10 mouse cellular contexts compared by ENCODE assay signal in genomic region chr2:92391116-92391515, GRCm38 (mm10). TPM values are rescaled to one million over a fixed set of nuclear protein-coding genes. Genes with fewer than 3 reads are reported as not detected.
A peak's percentile ranks its signal among the peaks of the same experiment; 100 is the strongest.
DNase-seq lines count a peak whose midpoint lies in the region; ATAC-seq and TF ChIP-seq lines count a peak whose summit lies in the region.
"Had no signal": no experiment of that assay in that cellular context is flagged by ENCODE, and none has a peak within 500 bp of the region (broad histone marks: within the 10 kb centered on the region; RNA-seq: fewer than 3 reads in every experiment).

No protein-coding gene starts in this region.

- WGBS in forebrain, embryonic 16.5 days: 71% methylated on average over 8 of the region's 8 CpGs
- WGBS in neural tube, embryonic 13.5 days: 93% methylated on average over 8 of the region's 8 CpGs

- TF ChIP-seq CTCF in layer of hippocampus, adult 2 months (conservative IDR thresholded peaks at IDR 0.05): no peak

- H3K4me2 ChIP-seq in forebrain, embryonic 16.5 days (ENCODE audit: low read length): peak overlapping the region; percentile 55; the same call in 1 of the 2 replicates
- H3K4me2 ChIP-seq in neural tube, embryonic 13.5 days: peak overlapping the region; percentile 78

- peaks cover 7% of the 10 kb centered on the region for H3K36me3 ChIP-seq in forebrain, embryonic 16.5 days (ENCODE audit: control insufficient read depth, insufficient read depth)
- peaks cover 16% of the 10 kb centered on the region for H3K36me3 ChIP-seq in neural tube, embryonic 13.5 days
- H3K36me3 ChIP-seq: heart, embryonic 15.5 days had no signal

- no peaks in the 10 kb centered on the region for H3K9me3 ChIP-seq in forebrain, embryonic 16.5 days (ENCODE audit: control insufficient read depth, low read length)
- H3K9me3 ChIP-seq in neural tube, embryonic 13.5 days: no peaks in the 10 kb centered on the region
- H3K9me3 ChIP-seq: heart, embryonic 15.5 days; megakaryocyte, embryonic 14.5 days had no signal

- peak overlapping the region; percentile 36 for H3K4me3 ChIP-seq in layer of hippocampus, adult 2 months
- no peak overlapping the region for H3K4me3 ChIP-seq in forebrain, embryonic 16.5 days (replicated peaks; ENCODE audit: low read length)
- H3K4me3 ChIP-seq in neural tube, embryonic 13.5 days: peak overlapping the region; percentile 41
- H3K4me3 ChIP-seq: megakaryocyte, embryonic 14.5 days had no signal

- no peak overlapping the region for H3K9ac ChIP-seq in forebrain, embryonic 16.5 days (replicated peaks; ENCODE audit: low read depth, low read length)
- H3K9ac ChIP-seq in neural tube, embryonic 13.5 days: peak overlapping the region; percentile 74
- H3K9ac ChIP-seq: heart, embryonic 15.5 days had no signal

- H3K4me1 ChIP-seq in forebrain, embryonic 16.5 days (replicated peaks; ENCODE audit: control insufficient read depth, insufficient read depth, low read length): peaks cover 48% of the 10 kb centered on the region
- peaks cover 80% of the 10 kb centered on the region for H3K4me1 ChIP-seq in neural tube, embryonic 13.5 days (replicated peaks)

- no peak for ATAC-seq in forebrain, embryonic 16.5 days
- ATAC-seq in neural tube, embryonic 13.5 days (ENCODE audit: low read depth): no peak

- peak in 1 of 2 experiments; percentile 49 for DNase-seq in layer of hippocampus, adult 2 months (ENCODE audit: low spot score in 2 of 2)
- DNase-seq in layer of hippocampus, adult 11-12 months (ENCODE audit: low spot score): no peak
- DNase-seq in cerebellum, postnatal 25 days: peak; percentile 68 to 69
- no peak for DNase-seq in thymus, postnatal 36 days
- DNase-seq in ovary, postnatal 14 days (ENCODE audit: low spot score): no peak
- DNase-seq: adrenal gland, postnatal 25 days had no signal

- H3K27ac ChIP-seq in layer of hippocampus, adult 2 months: peak overlapping the region; percentile 96
- H3K27ac ChIP-seq in forebrain, embryonic 16.5 days (ENCODE audit: low read length): 0 out of 2 replicates have a peak overlapping the region, but pooled peaks have one; percentile 20
- H3K27ac ChIP-seq in neural tube, embryonic 13.5 days (replicated peaks): peak overlapping the region; percentile 95
- H3K27ac ChIP-seq: heart, embryonic 15.5 days had no signal

- no peaks in the 10 kb centered on the region for H3K27me3 ChIP-seq in forebrain, embryonic 16.5 days (replicated peaks; ENCODE audit: control insufficient read depth, insufficient read depth, low read length)
- H3K27me3 ChIP-seq in neural tube, embryonic 13.5 days: no peaks in the 10 kb centered on the region

RNA-seq across cellular contexts. Expression of gene 1700029I15Rik, which starts 8.8 kb away (rescaled TPM):
- total RNA-seq in layer of hippocampus, adult 2 months (2021): 1 to 10 TPM; 4.5 to 5.0 TPM
- 5.7 and 8.6 TPM in 2 replicates for polyA plus RNA-seq in forebrain, embryonic 16.5 days (2015; fragmentation: Nextera tagmentation; extraction: Ambion mirVana)
- polyA plus RNA-seq in neural tube, embryonic 13.5 days (2015; fragmentation: Nextera tagmentation; extraction: Ambion mirVana): 6.4 TPM in 2 replicates

RNA-seq across cellular contexts. Expression of gene Mapk8ip1, which starts 9.9 kb away (rescaled TPM):
- 100 to 1,000 TPM; 338 to 354 TPM for total RNA-seq in layer of hippocampus, adult 2 months (2021)
- 101 TPM in 2 replicates for polyA plus RNA-seq in forebrain, embryonic 16.5 days (2015; fragmentation: Nextera tagmentation; extraction: Ambion mirVana)
- polyA plus RNA-seq in neural tube, embryonic 13.5 days (2015; fragmentation: Nextera tagmentation; extraction: Ambion mirVana): 138 and 152 TPM in 2 replicates

RNA-seq across cellular contexts. Expression of gene Large2, which starts 16.4 kb away (rescaled TPM):
- 1 to 10 TPM in 1 of 2 experiments, under 1 TPM in 1; 0.98 to 1.1 TPM for total RNA-seq in layer of hippocampus, adult 2 months (2021)
- 1.4 and 2.4 TPM in 2 replicates for polyA plus RNA-seq in forebrain, embryonic 16.5 days (2015; fragmentation: Nextera tagmentation; extraction: Ambion mirVana)
- polyA plus RNA-seq in neural tube, embryonic 13.5 days (2015; fragmentation: Nextera tagmentation; extraction: Ambion mirVana): 0.74 and 1.4 TPM in 2 replicates

RNA-seq across cellular contexts. Expression of gene Pex16, which starts 16.6 kb away (rescaled TPM):
- 10 to 100 TPM; 34.9 to 36.1 TPM for total RNA-seq in layer of hippocampus, adult 2 months (2021)
- polyA plus RNA-seq in forebrain, embryonic 16.5 days (2015; fragmentation: Nextera tagmentation; extraction: Ambion mirVana): 38.3 and 42.0 TPM in 2 replicates
- 31.6 and 35.0 TPM in 2 replicates for polyA plus RNA-seq in neural tube, embryonic 13.5 days (2015; fragmentation: Nextera tagmentation; extraction: Ambion mirVana)

RNA-seq across cellular contexts. Expression of gene Cry2, which starts 42.7 kb away (rescaled TPM):
- total RNA-seq in layer of hippocampus, adult 2 months (2021): 100 to 1,000 TPM; 105 to 108 TPM
- 40.1 and 46.8 TPM in 2 replicates for polyA plus RNA-seq in forebrain, embryonic 16.5 days (2015; fragmentation: Nextera tagmentation; extraction: Ambion mirVana)
- 35.9 and 37.7 TPM in 2 replicates for polyA plus RNA-seq in neural tube, embryonic 13.5 days (2015; fragmentation: Nextera tagmentation; extraction: Ambion mirVana)

Comparison
In these comparisons a context has a peak if more than half of its experiments do, and no peak if none do; other contexts are left out.
1. DNase-seq: peak in cerebellum, postnatal 25 days (2 of 2); none in layer of hippocampus, adult 11-12 months (single experiment), thymus, postnatal 36 days (0 of 2) and ovary, postnatal 14 days (single experiment).
2. H3K27ac ChIP-seq: peak in every context shown above with its lines; median percentile 96 in layer of hippocampus, adult 2 months; 95 in neural tube, embryonic 13.5 days; 20 in forebrain, embryonic 16.5 days.